Mouse (Mus musculus): ENCODE results near the gene Mpl.

GRCm38 (mm10) chr4:118476773-118477530 is 19.6 kb upstream of the Mpl start:
- TF ChIP-seq CTCF (IDR thresholded peaks at IDR 0.05; ENCODE audit: low read depth, low read length) = no peak
- TF ChIP-seq POLR2A (IDR thresholded peaks at IDR 0.05; ENCODE audit: borderline replicate concordance, low read depth, low read length) = no peak

All from bone marrow macrophage, adult 2 months (primary cell).